Mouse (Mus musculus) heart, adult 2 months (tissue): Measurements from ENCODE around the gene Snx21. TPM values are rescaled to one million over a fixed set of nuclear protein-coding genes. Genes with fewer than 3 reads are reported as not detected.

Experiments
- DNase-seq, 2 experiments: peaks; one replicate each; pipeline ENCODE4 v3.0.0; 2021
- H3K27ac ChIP-seq: fragments of 200-600 bp; 2 replicates; pipeline ENCODE4 v1.8.1; 2022
- H3K27me3 ChIP-seq: fragments of 200-500 bp; 2 replicates; pipeline ENCODE4 v1.6.1; 2012; ENCODE audit warnings: mild to moderate bottlenecking, low read length, inconsistent platforms, mixed read lengths; ENCODE audit not compliant: control insufficient read depth, insufficient read depth
- H3K36me3 ChIP-seq: fragments of 200-500 bp; 2 replicates; pipeline ENCODE4 v1.6.1; 2012; ENCODE audit warnings: low read length, inconsistent platforms; ENCODE audit not compliant: control insufficient read depth, insufficient read depth
- H3K4me1 ChIP-seq: fragments of 200-500 bp; 2 replicates; pipeline ENCODE4 v1.6.1; 2011; ENCODE audit warnings: low read length; ENCODE audit not compliant: control insufficient read depth, insufficient read depth
- H3K4me3 ChIP-seq: fragments of 200-600 bp; 2 replicates; pipeline ENCODE4 v1.8.1; 2022
- H3K79me2 ChIP-seq: fragments of 200-500 bp; replicated peaks from 2 replicates; pipeline ENCODE4 v1.6.1; 2012; ENCODE audit warnings: mild to moderate bottlenecking, inconsistent platforms, low read length, moderate library complexity, mixed read lengths; ENCODE audit not compliant: control insufficient read depth, insufficient read depth
- H3K9ac ChIP-seq: fragments of 200-500 bp; 2 replicates; pipeline ENCODE4 v1.6.1; 2012; ENCODE audit warnings: low read depth, mild to moderate bottlenecking, control low read depth, inconsistent platforms, low read length, mixed read lengths
- CTCF ChIP-seq: fragments of 200-600 bp; IDR thresholded peaks from 2 replicates; pipeline ENCODE4 v1.8.1; 2022; ENCODE audit warnings: antibody characterized with exemption, mild to moderate bottlenecking, moderate library complexity
- EP300 ChIP-seq: fragments of 200-500 bp; IDR thresholded peaks from 2 replicates; pipeline ENCODE4 v1.6.1; 2011; ENCODE audit warnings: low read depth, low read length, control low read depth; ENCODE audit not compliant: insufficient read depth
- POLR2A ChIP-seq: fragments of 200-500 bp; IDR thresholded peaks from 2 replicates; pipeline ENCODE4 v1.6.1; 2011; ENCODE audit warnings: mild to moderate bottlenecking, low read depth, low read length, control low read depth; ENCODE audit not compliant: insufficient read depth
- WGBS: fragments of 180-500 bp; shearing (Covaris S2); methylation state at CpG from one replicate; pipeline ENCODE4 v1.1.7; 2018; 5-methylcytosine and 5-hydroxymethylcytosine counted together
- intact Hi-C: fragments of 180-260 bp; cut with DNase I; formaldehyde crosslinking; loops from one replicate; pipeline ENCODE4 v1.15.1; 2025
- polyA plus RNA-seq: library from polyadenylated mRNA; depleted of rRNA; stranded (reverse); fragments of >200 nt; gene quantifications from 2 replicates; pipeline ENCODE4 v1.2.3, GENCODE M21; 2012
- total RNA-seq, 2 experiments: library from RNA; stranded (reverse); gene quantifications; 2 replicates each; pipeline ENCODE4 v1.2.3; 2021

The Snx21 gene
- total and polyA plus RNA-seq, 3 experiments: 21.2 to 30.3 (median 29.0) TPM

GRCm38 (mm10) chr2:164829090-164829489 lies 43.5 kb downstream of the Snx21 start:
- Histone ChIP-seq H3K27me3 (no peaks in the 10 kb centered on the region), H3K9ac (no peak overlapping the region), H3K36me3 (no peaks in the 10 kb centered on the region), H3K79me2 (no peaks in the 10 kb centered on the region), H3K4me3 (no peak overlapping the region), H3K27ac (no peak overlapping the region), H3K4me1 (0 out of 2 replicates have a peak, but pooled peaks cover 1% of the 10 kb centered on the region)
- TF ChIP-seq EP300 (no peak), POLR2A (no peak), CTCF (no peak)
- intact Hi-C loops: no loop called here
- no peak for DNase-seq
- 95% methylated on average over 1 of the region's 1 CpGs for WGBS

DNA sequence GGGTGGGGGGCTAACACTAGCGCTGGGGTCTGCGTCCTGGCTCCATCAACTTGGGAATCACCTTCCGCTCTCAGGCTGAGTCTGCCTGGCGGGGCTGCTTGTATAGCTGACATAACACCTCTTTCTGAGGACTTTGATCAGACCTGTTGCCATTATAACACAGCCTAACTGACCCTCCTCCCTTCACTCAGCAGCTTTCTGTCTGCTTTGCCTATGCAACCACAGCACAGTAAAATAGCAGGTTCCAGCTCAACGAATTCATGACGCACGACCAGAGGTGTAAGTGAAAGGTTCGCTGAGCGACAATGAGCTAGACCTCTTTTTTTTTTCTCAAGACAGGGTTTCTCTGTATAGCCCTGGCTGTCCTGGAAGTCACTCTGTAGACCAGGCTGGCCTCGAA lies 45.4 kb downstream of the Snx21 start:
- 87% methylated on average over 10 of the region's 10 CpGs for WGBS
- Histone ChIP-seq H3K27ac (no peak overlapping the region), H3K36me3 (no peaks in the 10 kb centered on the region), H3K79me2 (no peaks in the 10 kb centered on the region), H3K9ac (no peak overlapping the region), H3K27me3 (no peaks in the 10 kb centered on the region), H3K4me3 (no peak overlapping the region), H3K4me1 (peaks cover 7% of the 10 kb centered on the region)
- DNase-seq: no peak
- TF ChIP-seq EP300: no peak
- TF ChIP-seq POLR2A: no peak
- TF ChIP-seq CTCF: no peak
- intact Hi-C loops: loop anchor here (10.0 kb wide), 1 partner anchor 204 kb away; the partner anchor contains the start of gene Ncoa5

DNA sequence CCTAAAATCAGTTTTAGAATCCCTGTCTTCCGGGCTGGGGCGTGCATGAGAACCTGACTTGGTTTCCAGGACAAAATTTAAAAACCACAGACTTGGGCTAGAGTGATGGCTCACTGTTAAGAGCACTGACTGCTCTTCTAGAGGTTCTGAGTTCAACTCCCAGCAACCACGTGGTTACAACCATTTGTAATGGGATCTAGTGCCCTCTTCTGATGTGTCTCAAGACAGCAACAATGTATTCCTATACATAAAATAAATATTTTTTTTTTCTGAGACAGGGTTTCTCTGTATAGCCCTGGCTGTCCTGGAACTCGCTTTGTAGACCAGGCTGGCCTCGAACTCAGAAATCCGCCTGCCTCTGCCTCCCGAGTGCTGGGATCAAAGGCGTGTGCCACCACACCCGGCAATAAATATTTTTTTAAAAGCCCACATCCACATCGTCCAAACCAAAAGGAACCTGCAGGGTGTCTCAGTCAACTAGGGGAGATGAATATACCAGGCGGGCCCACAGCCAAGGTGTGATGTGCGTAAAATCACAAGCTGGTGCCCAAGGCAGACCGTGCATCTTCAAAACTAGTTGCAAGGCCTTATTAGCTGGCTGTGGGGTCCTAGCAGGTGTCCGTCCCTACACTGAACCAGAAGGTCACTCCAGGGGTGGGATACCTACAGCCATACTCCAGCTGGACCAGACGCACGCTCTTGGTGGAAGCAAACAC lies 46.6 kb downstream of the Snx21 start:
- intact Hi-C loops: loop anchor here (2.0 to 10.0 kb wide), 2 partner anchors 49 to 203 kb away; partner anchors contain the start of gene Ncoa5
- H3K27ac ChIP-seq: peak overlapping the region; percentile 99
- H3K79me2 ChIP-seq: no peaks in the 10 kb centered on the region
- peak overlapping the region; percentile 48 for H3K9ac ChIP-seq
- no peak for DNase-seq
- peaks cover 7% of the 10 kb centered on the region for H3K4me1 ChIP-seq
- no peaks in the 10 kb centered on the region for H3K27me3 ChIP-seq
- WGBS: 53% methylated on average over 16 of the region's 16 CpGs
- H3K4me3 ChIP-seq: peak overlapping the region; percentile 92
- TF ChIP-seq CTCF: no peak
- TF ChIP-seq POLR2A: no peak
- no peak for TF ChIP-seq EP300
- no peaks in the 10 kb centered on the region for H3K36me3 ChIP-seq

- peak within 1 kb of the TSS; percentile 81 for H3K9ac ChIP-seq
- peak; percentile 86 to 87 for DNase-seq
- H3K4me1 ChIP-seq: peaks cover 7% of the 10 kb centered on the region
- H3K4me3 ChIP-seq: peak within 1 kb of the TSS; percentile 92
- TF ChIP-seq EP300: 0 out of 2 replicates have a peak, but pooled peaks have one; percentile 39
- TF ChIP-seq POLR2A: peak; percentile 56; the same call in 1 of the 2 replicates
- peak; percentile 85 for TF ChIP-seq CTCF
- H3K27me3 ChIP-seq: no peaks in the 10 kb centered on the region
- no peaks in the 10 kb centered on the region for H3K36me3 ChIP-seq
- H3K79me2 ChIP-seq: no peaks in the 10 kb centered on the region
- intact Hi-C loops: loop anchor here (1.0 to 10.0 kb wide), 3 partner anchors 48 to 202 kb away; partner anchors contain the start of genes Ncoa5 and Zfp335
- H3K27ac ChIP-seq: peak within 1 kb of the TSS; percentile 99
- under 1% methylated on average over 35 of the region's 35 CpGs for WGBS
Measured at GRCm38 (mm10) chr2:164832748-164833301, 47.2 kb downstream of the Snx21 start, which contains the start of gene Ctsa. TSS of gene Ctsa (plus strand) at chr2:164832873.

- no peaks in the 10 kb centered on the region for H3K36me3 ChIP-seq
- no peaks in the 10 kb centered on the region for H3K79me2 ChIP-seq
- H3K4me3 ChIP-seq: peak within 1 kb of the TSS; percentile 92
- peak; percentile 90 for TF ChIP-seq POLR2A
- peak; percentile 32; the same call in 1 of the 2 replicates for TF ChIP-seq CTCF
- peak; percentile 77; the same call in 1 of the 2 replicates for TF ChIP-seq EP300
- H3K27me3 ChIP-seq: no peaks in the 10 kb centered on the region
- DNase-seq: peak; percentile 92 to 94
- WGBS: under 1% methylated on average over 31 of the region's 31 CpGs
- H3K27ac ChIP-seq: peak within 1 kb of the TSS; percentile 99
- peaks cover 7% of the 10 kb centered on the region for H3K4me1 ChIP-seq
- H3K9ac ChIP-seq: peak within 1 kb of the TSS; percentile 81
- intact Hi-C loops: loop anchor here (1.0 to 10.0 kb wide), 3 partner anchors 47 to 201 kb away; partner anchors contain the start of genes Ncoa5 and Zfp335
Measured at GRCm38 (mm10) chr2:164833314-164833959, 47.8 kb downstream of the Snx21 start, which contains the start of gene Neurl2. TSS of gene Neurl2 (minus strand) at chr2:164833456.
